Mouse (Mus musculus) urinary bladder, adult 2 months (tissue): Measurements from ENCODE around the gene Nol4l. TPM values are rescaled to one million over a fixed set of nuclear protein-coding genes. Genes with fewer than 3 reads are reported as not detected.

Source experiments
- DNase-seq: peaks from one replicate; pipeline ENCODE4 v3.0.0; 2022; ENCODE audit warnings: low spot score
- polyA plus RNA-seq: library from polyadenylated mRNA; depleted of rRNA; stranded (reverse); fragments of >200 nt; gene quantifications from 2 replicates; pipeline ENCODE4 v1.2.3, GENCODE M21; 2012

Gene Nol4l
- polyA plus RNA-seq, 1 experiment = 11.7 TPM

GRCm38 (mm10) chr2:153483118-153483983, 46.4 kb downstream of the Nol4l start:
- DNase-seq = no peak

GRCm38 (mm10) chr2:153481861-153482120, 48.0 kb downstream of the Nol4l start:
- DNase-seq = no peak

GRCm38 (mm10) chr2:153481108-153481860, 48.5 kb downstream of the Nol4l start:
- DNase-seq = no peak

- DNase-seq = no peak
These were observed 50.3 kb downstream of the Nol4l start for GRCm38 (mm10) chr2:153479486-153479885.

- peak; percentile 48 for DNase-seq
These were observed 51.2 kb downstream of the Nol4l start for GRCm38 (mm10) chr2:153478583-153478982.

- DNase-seq = no peak
These were observed 54.4 kb downstream of the Nol4l start for GRCm38 (mm10) chr2:153475114-153476112.

- no peak for DNase-seq
These were observed 58.8 kb downstream of the Nol4l start for GRCm38 (mm10) chr2:153470983-153471382.

- DNase-seq = no peak
These were observed 60.0 kb downstream of the Nol4l start for GRCm38 (mm10) chr2:153469764-153470163.

GRCm38 (mm10) chr2:153469317-153469716, 60.5 kb downstream of the Nol4l start:
- DNase-seq = no peak

- DNase-seq = no peak
These were observed 62.4 kb downstream of the Nol4l start for GRCm38 (mm10) chr2:153467372-153467771.

- DNase-seq = no peak
These were observed 66.5 kb downstream of the Nol4l start for GRCm38 (mm10) chr2:153463257-153463656.

GRCm38 (mm10) chr2:153458022-153458441, 71.7 kb downstream of the Nol4l start:
- DNase-seq = no peak

- DNase-seq = no peak
These were observed 72.3 kb downstream of the Nol4l start for GRCm38 (mm10) chr2:153457467-153457866.

- DNase-seq = no peak
These were observed 74.8 kb downstream of the Nol4l start for GRCm38 (mm10) chr2:153454841-153455506.

GRCm38 (mm10) chr2:153453961-153454759, 75.6 kb downstream of the Nol4l start:
- DNase-seq = no peak

- DNase-seq = no peak
These were observed 81.3 kb downstream of the Nol4l start for GRCm38 (mm10) chr2:153448519-153448918.

GRCm38 (mm10) chr2:153447719-153448118, 82.1 kb downstream of the Nol4l start:
- no peak for DNase-seq

GRCm38 (mm10) chr2:153446476-153446875, 83.3 kb downstream of the Nol4l start:
- no peak for DNase-seq

- no peak for DNase-seq
These were observed 83.8 kb downstream of the Nol4l start for GRCm38 (mm10) chr2:153446017-153446408.
